ENCODE assay signal across 29 mouse cellular contexts in genomic region chr8:3507979-3508754, GRCm38 (mm10). TPM values are rescaled to one million over a fixed set of nuclear protein-coding genes. Genes with fewer than 3 reads are reported as not detected.
A peak's percentile ranks its signal among the peaks of the same experiment; 100 is the strongest.
DNase-seq lines count a peak whose midpoint lies in the region; ATAC-seq and TF ChIP-seq lines count a peak whose summit lies in the region.
"Had no signal": no experiment of that assay in that cellular context is flagged by ENCODE, and none has a peak within 500 bp of the region (broad histone marks: within the 10 kb centered on the region; RNA-seq: fewer than 3 reads in every experiment).

No protein-coding gene starts in this region.

- no peak overlapping the region; the same call in 1 of the 2 replicates for H3K27ac ChIP-seq in kidney, postnatal 0 days
- H3K27ac ChIP-seq in intestine, embryonic 15.5 days = no peak overlapping the region
- peak overlapping the region; percentile 30; the same call in 1 of the 2 replicates for H3K27ac ChIP-seq in liver, embryonic 12.5 days
- peak overlapping the region; percentile 74 for H3K27ac ChIP-seq in small intestine, adult 2 months (ENCODE audit: insufficient read depth, low read depth, low read length)
- H3K27ac ChIP-seq in hindbrain, embryonic 10.5 days = no peak overlapping the region
- H3K27ac ChIP-seq: embryonic facial prominence, embryonic 15.5 days; hindbrain, embryonic 12.5 days; limb, embryonic 13.5 days; neural tube, embryonic 12.5 days had no signal

- no peaks in the 10 kb centered on the region for H3K4me1 ChIP-seq in kidney, postnatal 0 days (replicated peaks; ENCODE audit: insufficient read depth, low read length)
- no peaks in the 10 kb centered on the region for H3K4me1 ChIP-seq in intestine, embryonic 15.5 days (replicated peaks)
- 0 out of 2 replicates have a peak, but pooled peaks cover 4% of the 10 kb centered on the region for H3K4me1 ChIP-seq in liver, embryonic 12.5 days
- H3K4me1 ChIP-seq in small intestine, adult 2 months (ENCODE audit: control insufficient read depth, insufficient read depth, insufficient read length, low read length) = peaks cover 12% of the 10 kb centered on the region; the same call in 1 of the 2 replicates
- H3K4me1 ChIP-seq in hindbrain, embryonic 10.5 days (replicated peaks) = no peaks in the 10 kb centered on the region
- H3K4me1 ChIP-seq: embryonic facial prominence, embryonic 15.5 days; heart, embryonic 12.5 days; hindbrain, embryonic 12.5 days; limb, embryonic 13.5 days; neural tube, embryonic 12.5 days had no signal

- TF ChIP-seq CTCF in kidney, postnatal 0 days (IDR thresholded peaks at IDR 0.05; ENCODE audit: low read depth) = no peak
- TF ChIP-seq CTCF in small intestine, adult 2 months (IDR thresholded peaks at IDR 0.05; ENCODE audit: extremely low read depth, insufficient read length, insufficient replicate concordance, low read depth, low read length) = no peak

- no peak overlapping the region for H3K4me2 ChIP-seq in kidney, postnatal 0 days (ENCODE audit: low read length)
- no peak overlapping the region for H3K4me2 ChIP-seq in intestine, embryonic 15.5 days (replicated peaks)
- H3K4me2 ChIP-seq in liver, embryonic 12.5 days = no peak overlapping the region
- H3K4me2 ChIP-seq: embryonic facial prominence, embryonic 15.5 days; heart, embryonic 12.5 days; hindbrain, embryonic 12.5 days; limb, embryonic 13.5 days; lung, embryonic 14.5 days; neural tube, embryonic 12.5 days had no signal

- TF ChIP-seq POLR2A in small intestine, adult 2 months (IDR thresholded peaks at IDR 0.05; ENCODE audit: low read depth, low read length) = no peak

- no peaks in the 10 kb centered on the region for H3K27me3 ChIP-seq in kidney, postnatal 0 days (ENCODE audit: insufficient read depth, low read length)
- no peaks in the 10 kb centered on the region for H3K27me3 ChIP-seq in intestine, embryonic 15.5 days (replicated peaks)
- no peaks in the 10 kb centered on the region for H3K27me3 ChIP-seq in liver, embryonic 12.5 days (replicated peaks)
- no peaks in the 10 kb centered on the region for H3K27me3 ChIP-seq in small intestine, adult 2 months (ENCODE audit: control insufficient read depth, insufficient read depth, low read length)
- H3K27me3 ChIP-seq in hindbrain, embryonic 10.5 days (ENCODE audit: insufficient read depth, poor library complexity, severe bottlenecking) = no peaks in the 10 kb centered on the region
- H3K27me3 ChIP-seq: embryonic facial prominence, embryonic 15.5 days; heart, embryonic 12.5 days; hindbrain, embryonic 12.5 days; limb, embryonic 13.5 days; neural tube, embryonic 12.5 days had no signal

- H3K36me3 ChIP-seq in kidney, postnatal 0 days (ENCODE audit: insufficient read depth, low read length) = peaks cover 24% of the 10 kb centered on the region
- peaks cover 20% of the 10 kb centered on the region for H3K36me3 ChIP-seq in intestine, embryonic 15.5 days
- peaks cover 70% of the 10 kb centered on the region for H3K36me3 ChIP-seq in liver, embryonic 12.5 days
- peaks cover 16% of the 10 kb centered on the region; the same call in 1 of the 2 replicates for H3K36me3 ChIP-seq in small intestine, adult 2 months (ENCODE audit: control insufficient read depth, insufficient read depth, low read length)
- peaks cover 81% of the 10 kb centered on the region for H3K36me3 ChIP-seq in hindbrain, embryonic 10.5 days

- no peak overlapping the region for H3K9ac ChIP-seq in kidney, postnatal 0 days (ENCODE audit: low read depth, low read length)
- no peak overlapping the region for H3K9ac ChIP-seq in intestine, embryonic 15.5 days
- no peak overlapping the region for H3K9ac ChIP-seq in liver, embryonic 12.5 days
- H3K9ac ChIP-seq: embryonic facial prominence, embryonic 15.5 days; heart, embryonic 12.5 days; hindbrain, embryonic 12.5 days; limb, embryonic 13.5 days; lung, embryonic 14.5 days; neural tube, embryonic 12.5 days had no signal

- H3K9me3 ChIP-seq in kidney, postnatal 0 days (replicated peaks; ENCODE audit: low read length) = no peaks in the 10 kb centered on the region
- H3K9me3 ChIP-seq in intestine, embryonic 15.5 days = no peaks in the 10 kb centered on the region
- H3K9me3 ChIP-seq in liver, embryonic 12.5 days (replicated peaks) = no peaks in the 10 kb centered on the region
- H3K9me3 ChIP-seq in hindbrain, embryonic 10.5 days = no peaks in the 10 kb centered on the region
- H3K9me3 ChIP-seq: embryonic facial prominence, embryonic 15.5 days; heart, embryonic 12.5 days; hindbrain, embryonic 12.5 days; limb, embryonic 13.5 days; neural tube, embryonic 12.5 days had no signal

- peak; percentile 48; the same call in 1 of the 2 replicates for ATAC-seq in kidney, postnatal 0 days (replicated peaks; ENCODE audit: low FRiP score, low read depth)
- ATAC-seq in intestine, embryonic 15.5 days = peak; percentile 83
- ATAC-seq in liver, embryonic 12.5 days = peak; percentile 63
- ATAC-seq: forebrain, embryonic 14.5 days had no signal

- WGBS in kidney, postnatal 0 days = 76% methylated on average over 6 of the region's 6 CpGs
- 87% methylated on average over 6 of the region's 6 CpGs for WGBS in intestine, embryonic 15.5 days
- WGBS in liver, embryonic 12.5 days (ENCODE audit: insufficient replicate concordance) = 71% methylated on average over 6 of the region's 6 CpGs
- 79% methylated on average over 6 of the region's 6 CpGs for WGBS in small intestine, adult 2 months
- 85% methylated on average over 6 of the region's 6 CpGs for WGBS in hindbrain, embryonic 10.5 days

- DNase-seq in kidney, postnatal 0 days (ENCODE audit: low spot score) = no peak
- no peak for DNase-seq in kidney, adult 8-10 months
- no peak for DNase-seq in hindbrain, embryonic 10.5 days (ENCODE audit: low spot score)
- DNase-seq in heart, postnatal 10 days = no peak
- DNase-seq: adrenal gland, postnatal 25 days; cerebellum, adult 8-10 months; gastrocnemius, postnatal 10 days; heart, adult 18-20 months; heart, postnatal 14 days; layer of hippocampus, adult 9-11 months; lung, embryonic 14.5 days; midbrain, embryonic 14.5 days; retina, postnatal 1 day; right cerebral cortex, postnatal 25 days; thymus, adult 18-20 months had no signal

- intact Hi-C loops in heart, postnatal 10 days (cut with DNase I) = loop anchor here (10.0 kb wide), 1 partner anchor 657 kb away; the partner anchor contains the start of gene Evi5l

- no peak overlapping the region for H3K4me3 ChIP-seq in kidney, postnatal 0 days (replicated peaks; ENCODE audit: low read depth, low read length)
- no peak overlapping the region for H3K4me3 ChIP-seq in intestine, embryonic 15.5 days (replicated peaks)
- H3K4me3 ChIP-seq in liver, embryonic 12.5 days = no peak overlapping the region
- H3K4me3 ChIP-seq in small intestine, adult 2 months (ENCODE audit: low read depth, low read length) = no peak overlapping the region
- H3K4me3 ChIP-seq in hindbrain, embryonic 10.5 days = no peak overlapping the region
- H3K4me3 ChIP-seq: embryonic facial prominence, embryonic 15.5 days; heart, embryonic 12.5 days; hindbrain, embryonic 12.5 days; limb, embryonic 13.5 days; neural tube, embryonic 12.5 days had no signal

RNA-seq across cellular contexts. Expression of gene Pnpla6, which starts 7.0 kb away (rescaled TPM):
- 24.3 and 26.4 TPM in 2 replicates for polyA plus RNA-seq in kidney, postnatal 0 days (2015; fragmentation: Nextera tagmentation; extraction: Ambion mirVana)
- polyA plus RNA-seq in intestine, embryonic 15.5 days (2015; fragmentation: Nextera tagmentation; extraction: Ambion mirVana) = 34.4 and 36.7 TPM in 2 replicates
- 14.7 and 17.1 TPM in 2 replicates for polyA plus RNA-seq in liver, embryonic 12.5 days (2016; fragmentation: Nextera tagmentation; extraction: Ambion mirVana)
- polyA plus RNA-seq in small intestine, adult 2 months (2012; rRNA removed) = 40.3 and 88.6 TPM in 2 replicates
- polyA plus RNA-seq in hindbrain, embryonic 10.5 days (2016; fragmentation: Nextera tagmentation; extraction: Ambion mirVana) = 22.4 and 23.1 TPM in 2 replicates
- 10 to 100 TPM; 12.9 to 13.8 TPM for total RNA-seq in heart, postnatal 10 days (2021)

RNA-seq across cellular contexts. Expression of gene Mcoln1, which starts 7.9 kb away (rescaled TPM):
- polyA plus RNA-seq in kidney, postnatal 0 days (2015; fragmentation: Nextera tagmentation; extraction: Ambion mirVana) = 46.9 and 54.6 TPM in 2 replicates
- 52.4 and 60.9 TPM in 2 replicates for polyA plus RNA-seq in intestine, embryonic 15.5 days (2015; fragmentation: Nextera tagmentation; extraction: Ambion mirVana)
- 25.7 and 26.9 TPM in 2 replicates for polyA plus RNA-seq in liver, embryonic 12.5 days (2016; fragmentation: Nextera tagmentation; extraction: Ambion mirVana)
- polyA plus RNA-seq in small intestine, adult 2 months (2012; rRNA removed) = 123 and 389 TPM in 2 replicates
- polyA plus RNA-seq in hindbrain, embryonic 10.5 days (2016; fragmentation: Nextera tagmentation; extraction: Ambion mirVana) = 63.4 and 73.9 TPM in 2 replicates
- 10 to 100 TPM; 27.1 to 28.3 TPM for total RNA-seq in heart, postnatal 10 days (2021)

RNA-seq across cellular contexts. Expression of gene Zfp358, which starts 15.2 kb away (rescaled TPM):
- 42.1 and 45.0 TPM in 2 replicates for polyA plus RNA-seq in kidney, postnatal 0 days (2015; fragmentation: Nextera tagmentation; extraction: Ambion mirVana)
- 31.3 and 32.6 TPM in 2 replicates for polyA plus RNA-seq in intestine, embryonic 15.5 days (2015; fragmentation: Nextera tagmentation; extraction: Ambion mirVana)
- polyA plus RNA-seq in liver, embryonic 12.5 days (2016; fragmentation: Nextera tagmentation; extraction: Ambion mirVana) = 7.9 and 8.1 TPM in 2 replicates
- polyA plus RNA-seq in small intestine, adult 2 months (2012; rRNA removed) = 20.2 and 40.0 TPM in 2 replicates
- polyA plus RNA-seq in hindbrain, embryonic 10.5 days (2016; fragmentation: Nextera tagmentation; extraction: Ambion mirVana) = 74.1 and 98.1 TPM in 2 replicates
- 10 to 100 TPM; 25.7 to 27.2 TPM for total RNA-seq in heart, postnatal 10 days (2021)

RNA-seq across cellular contexts. Expression of gene Tex45, which starts 37.5 kb away (rescaled TPM):
- 0.16 TPM in 1 of 2 replicates, not detected in the other for polyA plus RNA-seq in kidney, postnatal 0 days (2015; fragmentation: Nextera tagmentation; extraction: Ambion mirVana)
- not detected in 2 replicates for polyA plus RNA-seq in intestine, embryonic 15.5 days (2015; fragmentation: Nextera tagmentation; extraction: Ambion mirVana)
- polyA plus RNA-seq in liver, embryonic 12.5 days (2016; fragmentation: Nextera tagmentation; extraction: Ambion mirVana) = 0.08 TPM in 1 of 2 replicates, not detected in the other
- 0.08 and 0.11 TPM in 2 replicates for polyA plus RNA-seq in small intestine, adult 2 months (2012; rRNA removed)
- not detected in 2 replicates for polyA plus RNA-seq in hindbrain, embryonic 10.5 days (2016; fragmentation: Nextera tagmentation; extraction: Ambion mirVana)
- under 1 TPM in 1 of 2 experiments, not detected in 1; 0.17 TPM for total RNA-seq in heart, postnatal 10 days (2021)
- total RNA-seq: adrenal gland, postnatal 25 days; ES-E14; heart, adult 18-20 months; heart, postnatal 14 days; left cerebral cortex, adult 18-20 months; left cerebral cortex, postnatal 25 days; megakaryocyte-erythroid progenitor cell, adult 5-6 weeks had no signal
- polyA plus RNA-seq: embryonic facial prominence, embryonic 15.5 days; heart, embryonic 12.5 days; hindbrain, embryonic 12.5 days; large intestine, adult 2 months; limb, embryonic 13.5 days; lung, embryonic 14.5 days; neural tube, embryonic 12.5 days had no signal

RNA-seq across cellular contexts. Expression of gene Pex11g, which starts 40.7 kb away (rescaled TPM):
- 8.1 and 8.8 TPM in 2 replicates for polyA plus RNA-seq in kidney, postnatal 0 days (2015; fragmentation: Nextera tagmentation; extraction: Ambion mirVana)
- 8.9 and 15.2 TPM in 2 replicates for polyA plus RNA-seq in intestine, embryonic 15.5 days (2015; fragmentation: Nextera tagmentation; extraction: Ambion mirVana)
- 3.4 and 3.6 TPM in 2 replicates for polyA plus RNA-seq in liver, embryonic 12.5 days (2016; fragmentation: Nextera tagmentation; extraction: Ambion mirVana)
- 9.6 and 13.0 TPM in 2 replicates for polyA plus RNA-seq in small intestine, adult 2 months (2012; rRNA removed)
- polyA plus RNA-seq in hindbrain, embryonic 10.5 days (2016; fragmentation: Nextera tagmentation; extraction: Ambion mirVana) = 4.4 TPM in 2 replicates
- total RNA-seq in heart, postnatal 10 days (2021) = 1 to 10 TPM; 4.4 to 5.5 TPM

Comparison
In these comparisons a context has a peak if more than half of its experiments do, and no peak if none do; other contexts are left out.
1. H3K27ac ChIP-seq: peak in liver, embryonic 12.5 days (single experiment) and small intestine, adult 2 months (single experiment); none in kidney, postnatal 0 days (single experiment), intestine, embryonic 15.5 days (single experiment) and hindbrain, embryonic 10.5 days (single experiment).
2. Peak in every context shown above with its lines, with median percentiles within 50 percentile points of each other: ATAC-seq.